Mouse (Mus musculus) heart, adult 9 months (tissue): ENCODE measurements at regions not wholly inside any gene's neighbourhood (a gene's known extent, or its start where the extent isn't known, plus 50 kb on each side); places are given as distances from the start of the nearest gene placed in this dataset.
A peak's percentile ranks its signal among the peaks of the same experiment; 100 is the strongest.

ENCODE experiments used
- DNase-seq, 2 experiments: peaks; one replicate each; pipeline ENCODE4 v3.0.0; 2022; ENCODE audit warnings: low spot score in 2 of 2

DNA sequence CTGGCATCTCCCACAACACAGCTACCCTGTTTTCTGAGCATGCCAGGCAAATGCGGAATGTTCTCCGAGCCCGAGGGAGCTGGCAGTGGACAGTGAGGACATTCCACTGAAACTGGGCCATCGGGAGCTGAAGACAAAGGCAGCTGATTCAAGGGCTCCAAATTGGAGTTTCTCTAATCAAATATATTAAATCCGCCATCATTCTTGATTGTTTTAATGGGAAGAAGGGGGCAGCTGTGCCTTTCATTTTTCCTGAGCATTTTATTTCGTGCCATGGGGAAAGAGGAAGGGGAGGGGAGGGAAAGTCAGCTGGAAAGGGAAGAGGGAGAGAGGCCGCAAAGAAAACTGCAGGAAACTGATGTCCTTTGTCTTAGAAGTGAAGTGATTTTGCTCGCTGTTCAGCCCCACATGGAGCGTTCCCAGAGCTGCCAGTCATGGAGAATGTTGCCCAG is 373.9 kb downstream of the Cog6 start:
- no peak for DNase-seq

DNA sequence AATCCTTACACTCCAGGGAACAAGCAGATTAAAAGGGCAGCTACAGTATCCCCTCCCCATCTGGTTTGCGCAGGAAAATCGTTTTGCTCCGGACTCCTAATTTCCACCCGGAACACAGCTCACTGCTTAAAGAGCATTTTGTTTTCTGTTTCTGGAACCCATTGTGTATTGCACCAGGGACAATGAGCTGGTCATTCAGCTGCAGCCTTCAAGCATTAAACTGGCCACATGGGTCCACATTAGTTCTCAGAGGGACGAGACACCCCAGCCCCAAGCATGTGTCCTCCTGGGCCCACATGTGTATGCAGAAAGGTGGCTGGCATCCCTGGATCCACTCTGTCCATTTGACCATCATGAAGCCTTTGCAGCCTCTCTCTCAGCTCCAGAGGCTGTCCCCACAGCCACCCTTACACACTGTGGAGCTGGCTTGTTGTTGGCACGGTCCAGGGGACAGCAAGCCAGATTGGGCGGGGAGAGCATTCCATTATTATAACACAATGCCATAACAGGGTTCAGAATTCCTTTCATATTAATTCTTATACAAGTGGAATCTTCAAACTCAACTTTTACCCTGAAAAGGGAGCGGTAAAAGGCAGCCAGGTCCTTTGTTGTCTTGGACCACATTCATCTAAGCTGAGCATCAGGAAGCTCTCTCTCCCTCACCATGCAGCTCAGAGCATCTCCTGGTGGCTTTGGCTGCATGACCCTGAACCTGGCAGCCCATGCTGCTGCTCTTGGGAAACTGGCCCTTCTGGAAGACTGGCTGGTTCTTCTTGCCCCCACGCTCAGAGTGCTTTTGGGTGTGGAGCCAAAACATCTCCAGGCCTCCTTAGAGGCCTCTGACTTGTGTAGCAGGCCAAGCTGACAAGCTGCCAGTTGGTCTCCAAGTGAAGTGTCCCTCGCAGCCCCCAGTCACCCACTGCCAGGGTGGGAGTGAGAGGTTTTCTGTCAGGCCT is 373.4 kb downstream of the Foxo1 start:
- DNase-seq: peak; percentile 71 to 78

DNA sequence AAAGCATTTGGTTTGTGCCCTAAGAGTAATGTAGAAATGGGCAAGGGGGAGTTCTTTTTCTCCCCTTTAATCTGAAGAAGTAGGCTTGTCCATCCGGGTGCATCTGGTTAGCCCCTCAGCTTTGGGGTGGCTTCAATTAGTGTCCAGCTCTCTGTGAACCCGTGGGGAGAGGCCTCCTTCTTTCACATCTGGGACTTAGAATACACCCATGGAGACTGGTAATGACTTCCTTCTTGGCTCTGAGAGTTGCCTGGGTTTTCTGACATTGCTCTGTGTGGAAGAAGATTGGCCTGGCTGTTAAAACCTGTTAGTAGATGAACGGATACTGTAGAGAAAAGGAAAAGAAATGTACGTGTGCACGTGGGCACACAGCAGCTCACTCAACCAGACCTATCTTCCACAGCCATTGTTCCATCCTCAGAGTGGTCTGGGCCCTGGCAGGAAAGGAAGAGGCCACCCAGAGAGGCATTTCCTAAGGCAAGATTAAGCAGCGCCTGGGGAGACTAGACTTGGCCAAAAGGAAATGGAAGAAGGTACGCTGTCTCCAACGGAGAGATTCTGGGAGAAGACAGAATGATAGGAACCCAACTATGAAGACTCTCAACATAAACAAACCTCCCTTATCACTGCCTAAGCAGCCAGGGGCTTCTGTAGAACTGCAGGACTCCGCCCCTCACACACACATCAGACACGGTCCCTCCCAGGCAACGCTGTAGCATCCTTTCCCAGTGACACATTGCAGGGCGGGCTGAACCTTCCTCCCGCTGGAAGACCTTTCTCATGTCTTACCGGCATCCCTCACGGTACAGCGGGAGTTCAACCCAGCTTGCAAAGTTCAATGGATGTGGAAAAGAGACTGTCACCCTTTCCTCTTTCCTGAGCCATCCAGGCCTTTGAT is 372.4 kb downstream of the Foxo1 start:
- peak; percentile 21 to 42 for DNase-seq

DNA sequence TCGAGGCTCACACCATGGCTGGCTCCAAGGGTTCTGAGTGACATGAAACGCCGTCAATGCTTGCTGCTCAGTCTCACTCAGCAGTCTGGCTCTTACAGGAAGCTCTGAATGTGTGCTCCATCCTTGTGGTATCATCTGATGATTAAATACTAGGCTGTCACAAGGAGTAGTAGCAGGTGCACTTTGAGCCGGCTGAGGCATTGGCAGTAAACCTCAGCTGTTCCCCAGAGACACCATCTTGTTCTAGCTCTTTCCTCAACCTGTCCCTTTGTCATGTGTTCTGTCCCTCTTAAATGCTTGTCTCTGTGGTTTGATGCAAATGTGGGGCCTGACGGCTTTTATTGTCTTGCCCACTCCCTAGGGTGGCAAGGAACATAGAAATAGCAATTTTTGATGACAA is 370.7 kb downstream of the Foxo1 start:
- DNase-seq: no peak

DNA sequence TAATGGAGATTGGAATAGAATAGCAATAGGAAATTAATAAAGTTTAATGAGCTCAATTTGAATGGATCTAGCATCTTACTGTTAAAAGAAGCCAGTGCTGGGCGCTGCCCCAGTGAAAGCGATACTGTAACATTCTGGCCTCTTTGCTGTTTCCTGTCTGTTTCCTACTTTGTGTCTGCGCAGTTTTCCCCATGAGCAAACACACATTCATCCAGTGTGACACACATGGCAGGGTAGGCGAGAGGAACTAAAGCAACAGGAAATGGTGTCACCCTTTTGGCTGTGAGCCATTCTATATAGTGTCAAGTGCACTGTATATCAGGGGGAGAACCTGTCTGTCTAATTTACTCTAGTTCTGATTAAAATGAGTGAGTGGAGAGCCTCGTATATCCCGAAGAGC is 366.2 kb downstream of the Foxo1 start:
- peak; percentile 31 to 57 for DNase-seq

DNA sequence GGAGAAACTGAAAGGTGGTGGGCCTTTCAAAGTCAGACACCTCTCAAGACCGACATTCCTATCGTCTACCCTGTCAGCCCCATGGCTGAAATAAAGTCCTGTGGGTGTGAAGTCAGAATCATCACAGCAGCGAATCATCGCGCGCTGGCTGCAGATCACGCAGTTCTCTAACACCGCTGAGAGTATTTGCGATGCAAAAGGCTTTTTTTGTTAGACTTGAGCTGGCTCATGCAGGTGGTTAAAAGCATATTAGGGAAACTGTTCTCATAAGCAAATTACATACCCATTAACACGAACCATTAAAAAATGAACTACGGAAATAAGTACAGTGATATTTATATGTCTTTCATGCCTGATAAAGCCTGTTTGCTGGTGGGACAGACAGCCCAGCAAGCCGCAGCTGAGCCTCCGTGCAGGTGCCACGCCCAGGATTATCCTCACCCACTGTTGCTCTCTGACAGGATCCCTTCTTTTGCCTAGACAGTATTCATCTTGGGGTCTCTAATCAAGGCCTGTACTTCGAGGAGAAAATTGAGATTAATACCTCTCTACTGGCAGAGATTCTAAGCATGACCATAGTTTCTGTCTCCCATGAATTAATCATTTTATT is 365.5 kb downstream of the Foxo1 start:
- DNase-seq: no peak

DNA sequence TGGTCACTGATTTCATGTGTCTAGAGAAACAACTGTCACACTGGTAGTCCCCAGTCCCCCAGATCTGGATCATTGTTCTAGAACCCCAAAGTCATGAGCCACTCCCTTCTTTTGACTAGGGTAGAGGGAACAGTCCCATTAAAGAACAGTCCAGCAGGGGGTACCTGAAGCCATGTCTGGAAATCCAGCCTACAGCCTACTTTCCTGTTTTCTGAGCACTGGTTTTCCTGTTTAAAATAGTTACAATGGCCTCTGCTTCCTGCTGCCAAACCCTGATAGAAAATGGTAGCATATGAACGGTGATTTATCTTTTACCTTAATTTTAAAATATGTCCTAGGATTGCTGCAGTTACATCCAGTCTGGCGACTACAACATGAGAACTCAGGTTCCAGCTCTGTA is 364.5 kb downstream of the Foxo1 start:
- no peak for DNase-seq

DNA sequence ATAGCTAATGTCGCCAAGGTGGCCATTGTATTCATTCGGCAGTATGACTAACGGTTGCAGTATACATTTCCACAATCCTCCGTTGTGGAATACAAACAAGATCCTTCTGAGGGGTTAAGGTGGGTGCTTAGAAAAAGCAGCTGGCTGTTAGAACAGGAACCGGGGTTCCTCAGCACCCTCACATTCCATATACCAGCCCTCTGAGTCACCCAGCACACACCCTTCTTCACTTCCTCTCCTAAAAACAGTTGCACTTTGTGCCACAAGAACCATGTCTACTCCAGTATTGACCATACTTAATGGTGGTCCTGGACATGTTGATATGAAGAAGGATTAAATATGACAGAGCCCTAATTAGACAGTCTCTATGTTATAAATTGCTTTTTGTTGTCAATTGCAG is 362.1 kb downstream of the Foxo1 start:
- DNase-seq: no peak

DNA sequence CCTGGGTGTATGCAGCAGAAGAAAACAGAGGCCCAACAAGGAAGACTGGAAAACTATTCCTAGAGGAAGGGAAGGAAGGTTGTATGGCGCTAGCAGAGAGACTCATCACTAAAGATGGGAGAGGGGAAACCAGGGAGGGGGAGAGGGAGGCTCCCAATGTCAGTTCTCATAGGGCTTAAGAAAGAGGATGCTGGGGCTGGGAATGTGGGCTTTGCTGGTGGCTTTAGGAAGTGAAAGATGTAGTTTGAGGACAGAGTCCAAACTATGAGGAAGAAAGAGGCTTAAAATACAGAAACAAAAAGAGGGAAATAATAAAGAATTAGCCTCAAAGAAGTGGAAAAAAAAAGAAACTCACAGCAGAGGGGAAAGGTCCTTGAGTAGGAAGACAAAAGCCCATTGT is 357.0 kb downstream of the Foxo1 start:
- no peak for DNase-seq

DNA sequence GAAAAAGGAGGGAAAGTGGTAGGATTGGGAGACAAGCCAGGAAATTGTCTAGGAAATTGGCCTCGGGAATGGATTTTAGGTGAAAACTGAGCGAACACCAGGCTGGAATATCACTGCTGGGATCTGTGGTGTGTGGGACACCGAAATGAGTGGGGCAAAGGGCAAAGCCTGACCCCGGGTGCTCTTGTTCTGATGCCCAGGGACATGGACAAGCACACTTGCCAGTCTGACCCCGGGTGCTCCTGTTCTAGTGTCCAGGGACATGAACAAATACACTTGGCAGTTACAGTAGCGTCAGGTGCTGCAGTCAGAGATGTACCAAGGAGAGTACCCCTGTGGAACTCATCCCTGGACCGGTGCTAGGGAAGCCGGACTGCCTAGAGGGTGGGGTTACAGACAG is 354.4 kb downstream of the Foxo1 start:
- no peak for DNase-seq

DNA sequence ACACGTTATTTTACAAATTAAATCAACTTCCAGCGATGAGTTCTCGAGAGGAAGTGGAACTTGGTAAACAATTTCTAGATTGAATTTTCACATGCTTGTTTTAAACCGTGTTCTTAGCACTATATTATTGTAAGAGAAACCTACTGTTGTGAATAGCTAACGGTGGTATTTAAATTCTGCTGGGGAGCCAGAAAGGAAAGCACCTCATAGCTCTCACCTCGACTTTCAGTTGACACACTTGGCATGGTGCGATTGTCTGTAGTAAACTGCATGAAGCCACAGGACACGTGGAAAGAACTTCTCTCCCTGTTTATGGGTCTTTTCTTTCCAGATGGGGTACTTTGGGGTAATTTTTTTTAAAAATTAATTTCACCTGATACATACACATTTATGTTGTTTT is 353.8 kb downstream of the Foxo1 start:
- no peak for DNase-seq

DNA sequence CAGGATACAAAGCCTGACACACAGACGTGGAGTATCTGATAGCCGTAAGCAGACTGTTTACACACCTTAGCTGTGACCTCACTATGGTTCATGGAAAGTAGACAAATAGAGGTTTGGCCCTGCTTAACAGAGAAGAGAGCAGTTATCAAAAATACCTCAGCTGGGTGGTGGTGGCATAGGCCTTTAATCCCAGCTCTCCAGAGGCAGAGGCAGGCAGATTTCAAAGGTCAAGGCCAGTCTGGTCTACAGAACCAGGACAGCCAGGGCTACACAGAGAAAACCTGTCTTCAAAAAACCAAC is 350.7 kb downstream of the Foxo1 start:
- DNase-seq: no peak

DNA sequence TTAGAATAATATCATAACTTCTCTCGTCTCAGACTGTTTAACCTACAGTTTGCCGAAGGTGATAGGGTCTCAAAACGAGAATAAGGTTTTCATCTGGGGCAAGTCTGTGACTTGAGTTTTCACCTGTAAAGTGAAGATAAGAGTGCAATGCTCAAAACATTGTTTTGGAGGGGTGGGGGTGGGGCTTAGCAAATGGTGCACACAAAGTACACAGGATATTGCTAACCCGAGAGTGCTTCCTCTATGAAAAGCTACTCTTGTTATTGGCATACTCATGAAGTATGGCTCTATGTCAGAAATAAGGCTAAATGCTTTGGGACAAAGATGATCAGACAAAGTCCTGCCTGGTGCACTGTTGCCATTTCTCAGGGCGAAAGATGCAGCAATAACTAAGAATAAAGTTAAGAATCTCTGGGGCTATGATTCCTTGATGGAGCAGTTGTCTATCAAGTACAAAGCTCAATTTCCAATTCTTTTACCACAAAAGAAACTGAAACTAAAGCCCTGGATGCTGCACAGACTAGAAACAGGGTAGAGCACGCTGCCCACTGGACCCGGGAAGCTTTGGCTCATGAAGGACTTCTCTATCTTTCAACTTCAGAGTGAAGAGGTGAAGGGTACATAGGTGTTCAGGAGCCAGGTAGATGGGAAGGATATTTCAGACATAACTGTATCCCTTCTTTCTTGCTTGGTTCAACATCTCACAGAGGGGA is 350.2 kb downstream of the Foxo1 start:
- DNase-seq: no peak

DNA sequence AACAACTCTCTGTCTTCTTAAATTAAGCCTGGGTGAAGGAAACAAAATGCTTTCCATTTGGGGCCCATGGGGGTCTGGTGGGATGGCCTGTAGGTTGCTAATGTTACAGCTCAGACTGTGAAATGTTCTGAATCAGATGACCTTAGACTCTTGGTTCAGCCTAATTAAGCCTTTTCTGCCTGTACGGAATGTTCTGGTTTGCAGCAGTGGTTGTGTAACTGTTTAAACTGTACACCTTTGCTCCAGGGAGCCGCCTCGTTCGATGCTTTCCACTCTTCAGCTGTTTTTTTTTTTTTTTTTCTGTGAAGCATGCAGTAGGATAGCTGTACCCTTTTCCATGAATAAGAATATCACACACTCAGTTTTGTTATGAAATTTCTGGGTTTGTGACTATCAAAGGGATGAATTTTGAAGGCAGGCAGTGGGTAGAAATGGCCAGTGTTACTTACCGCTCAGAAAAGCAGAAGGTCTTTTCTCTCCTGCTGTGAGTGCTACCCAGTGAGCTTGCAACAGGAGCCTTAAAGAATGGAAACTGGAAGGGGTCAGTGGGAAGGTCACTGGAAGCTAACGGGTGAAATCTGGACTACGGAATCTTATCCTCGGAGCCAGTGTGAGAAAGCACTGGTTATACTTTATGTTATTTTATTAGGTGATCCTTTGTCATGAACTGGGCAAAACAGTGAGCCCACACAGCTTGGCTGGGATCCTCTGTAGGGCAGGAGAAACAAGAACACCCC is 349.4 kb downstream of the Foxo1 start:
- no peak for DNase-seq

DNA sequence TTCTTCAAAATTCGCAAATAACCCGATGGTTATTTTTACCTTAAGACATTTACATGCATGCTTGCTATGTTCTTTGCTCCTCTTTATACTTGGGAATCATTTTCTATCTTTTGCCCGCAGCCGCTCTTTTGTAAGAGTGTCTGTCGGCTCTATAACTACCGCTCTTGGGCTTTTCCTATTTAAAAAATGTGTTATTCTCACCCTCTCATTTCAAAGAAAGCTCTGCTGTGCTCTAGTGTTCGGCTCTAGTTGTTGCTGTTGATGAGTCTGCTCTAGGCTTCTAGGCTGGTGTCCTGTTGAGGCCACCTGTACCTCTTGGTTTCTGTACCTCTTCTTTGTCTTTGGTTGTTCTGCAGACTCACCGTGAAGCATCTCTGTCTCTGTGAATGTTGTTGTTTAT is 343.7 kb downstream of the Foxo1 start:
- DNase-seq: no peak

DNA sequence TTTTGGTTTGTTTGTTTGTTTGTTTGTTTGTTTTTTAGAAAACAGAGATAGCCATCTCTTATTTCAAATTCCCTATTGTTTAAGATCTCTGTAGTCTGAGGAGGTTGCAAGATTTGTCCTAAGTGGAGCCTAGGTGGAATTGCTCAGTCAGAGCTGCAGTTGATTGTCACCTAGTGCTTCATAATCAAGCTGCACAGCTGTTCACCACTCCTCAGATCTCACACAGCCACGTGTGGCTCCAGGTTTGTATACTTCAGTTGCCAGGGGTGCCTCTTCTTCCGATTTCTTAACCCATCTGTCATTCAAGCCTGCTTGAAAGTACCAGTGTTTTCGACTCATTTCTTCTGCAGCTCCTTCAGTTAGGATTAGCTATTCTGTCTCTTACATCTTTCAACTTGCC is 342.3 kb downstream of the Foxo1 start:
- no peak for DNase-seq

DNA sequence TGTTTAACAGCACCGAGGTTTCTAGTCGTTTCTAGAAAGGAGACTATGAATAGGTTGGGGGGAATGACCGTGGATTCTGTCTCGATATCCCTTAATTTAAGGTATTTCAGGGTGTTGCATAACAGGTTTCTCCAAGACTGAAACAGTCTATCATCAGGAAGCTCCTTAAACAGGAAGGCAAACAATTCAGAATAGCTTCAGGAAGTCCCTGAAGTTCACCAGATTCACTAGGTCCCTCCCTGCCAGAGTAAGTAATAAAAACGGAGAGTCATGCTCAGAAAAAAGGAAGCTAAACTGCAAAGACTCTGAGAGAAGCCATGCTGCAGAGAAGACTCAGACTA is 339.9 kb downstream of the Foxo1 start:
- DNase-seq: no peak

DNA sequence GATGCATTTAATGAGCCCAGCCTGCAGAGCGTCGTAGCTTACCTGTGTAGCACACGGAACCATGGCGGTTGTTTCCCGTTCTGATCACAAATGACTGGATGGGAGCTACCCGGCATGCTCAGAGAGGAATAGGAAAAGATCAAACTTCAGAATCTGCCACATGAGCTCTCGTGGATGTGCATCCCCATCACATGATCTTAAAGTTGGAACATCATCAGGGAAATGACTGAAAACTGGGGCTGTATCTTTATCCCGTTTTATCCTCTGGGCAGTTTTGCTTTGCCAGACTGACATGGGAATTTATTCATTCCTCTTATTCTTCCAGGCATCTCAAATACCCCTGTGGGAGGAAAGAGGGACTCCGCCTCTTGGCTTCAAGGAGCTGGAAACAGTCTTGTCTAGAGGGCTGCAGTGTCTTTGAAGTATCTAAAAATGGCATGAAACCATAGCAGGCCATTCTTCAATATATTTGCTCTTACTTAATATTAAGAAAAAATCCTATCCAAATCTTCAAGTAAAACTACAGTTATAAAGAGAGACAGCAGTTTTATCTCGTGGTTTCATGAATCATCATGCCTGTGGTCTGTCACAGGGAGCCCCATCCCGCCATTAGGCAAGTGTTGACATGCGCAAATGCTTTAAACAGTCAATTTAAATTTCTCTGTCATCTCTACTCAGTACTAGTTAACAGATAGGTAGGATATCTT is 339.4 kb downstream of the Foxo1 start:
- no peak for DNase-seq

DNA sequence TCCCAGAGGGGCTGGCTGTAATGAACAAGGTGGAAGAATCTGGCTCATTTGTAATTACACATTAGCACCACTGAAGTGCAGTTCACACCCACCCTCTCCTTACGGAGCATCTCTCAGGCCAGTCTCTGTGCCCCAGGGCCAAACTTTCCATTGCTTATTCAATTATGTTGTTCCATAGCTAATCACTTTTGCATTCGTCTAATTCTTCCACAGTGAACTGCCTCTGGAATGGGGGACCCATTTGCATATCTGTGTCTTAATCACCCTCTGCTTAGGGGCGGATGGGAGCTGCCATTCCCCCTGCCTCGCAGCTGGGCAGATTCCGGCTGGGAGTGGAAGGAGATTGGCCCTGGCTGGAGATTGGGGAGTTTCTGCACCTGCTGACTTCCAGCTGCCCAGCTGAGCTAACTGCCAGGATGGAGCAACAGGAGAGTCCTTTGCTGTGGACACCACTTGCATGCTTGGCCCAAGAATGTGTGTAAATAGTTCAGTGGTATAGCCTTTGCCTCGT is 337.2 kb downstream of the Foxo1 start:
- no peak for DNase-seq

DNA sequence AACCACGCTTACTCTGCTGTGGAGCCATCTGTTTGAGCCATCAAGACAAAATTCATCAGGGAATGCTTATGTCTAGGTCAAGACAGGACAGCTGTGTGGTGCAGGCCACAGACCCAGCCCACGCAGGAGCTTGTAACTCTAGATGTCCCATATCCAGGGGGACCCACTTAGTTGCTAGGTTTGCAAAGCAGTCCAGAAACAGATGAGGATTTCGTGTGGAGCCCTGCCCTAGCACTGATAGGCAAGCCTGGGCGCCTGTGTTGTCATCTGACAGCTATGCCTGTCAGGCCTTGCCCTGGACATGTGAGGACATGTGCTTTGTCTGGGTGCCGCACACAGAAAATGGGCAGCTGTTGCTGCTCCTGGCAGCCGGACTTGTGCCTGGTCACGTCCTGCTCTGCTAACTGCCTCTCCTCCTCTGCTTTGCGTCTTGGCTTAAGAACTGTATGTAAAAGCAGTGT is 335.1 kb downstream of the Foxo1 start:
- DNase-seq: peak; percentile 37 to 40
